Mouse (Mus musculus) monocyte, adult 5-6 weeks (primary cell): ENCODE measurements around the gene Olfr867. TPM values are rescaled to one million over a fixed set of nuclear protein-coding genes. Genes with fewer than 3 reads are reported as not detected.

Source experiments
- ATAC-seq: fragments of 153-309, 156-312 bp; replicated peaks from 2 replicates; pipeline ENCODE4 v1.8.0; 2017; ENCODE audit warnings: mild to moderate bottlenecking; ENCODE audit not compliant: low TSS enrichment, insufficient number of reproducible peaks, severe bottlenecking, poor library complexity, low FRiP score
- total RNA-seq: library from RNA; stranded (forward); fragments of 200-1000, 200-491, 200-594 nt; gene quantifications from 3 replicates; pipeline ENCODE4 v1.2.3, GENCODE M21; 2017

Gene Olfr867
- not detected in 3 replicates for total RNA-seq

- no peak for ATAC-seq
Observed at GRCm38 (mm10) chr9:20057462-20057861, at the start of gene Olfr867. Gene Olfr867 (minus strand): TSS chr9:20057562.

- ATAC-seq: no peak
Observed at GRCm38 (mm10) chr9:20098326-20098725, 41.0 kb upstream of the Olfr867 start, which contains the start of gene Olfr868. Gene Olfr868 (plus strand): TSS chr9:20098626.

- no peak for ATAC-seq
Observed at GRCm38 (mm10) chr9:20073523-20074177, 16.3 kb upstream of the Olfr867 start.

DNA sequence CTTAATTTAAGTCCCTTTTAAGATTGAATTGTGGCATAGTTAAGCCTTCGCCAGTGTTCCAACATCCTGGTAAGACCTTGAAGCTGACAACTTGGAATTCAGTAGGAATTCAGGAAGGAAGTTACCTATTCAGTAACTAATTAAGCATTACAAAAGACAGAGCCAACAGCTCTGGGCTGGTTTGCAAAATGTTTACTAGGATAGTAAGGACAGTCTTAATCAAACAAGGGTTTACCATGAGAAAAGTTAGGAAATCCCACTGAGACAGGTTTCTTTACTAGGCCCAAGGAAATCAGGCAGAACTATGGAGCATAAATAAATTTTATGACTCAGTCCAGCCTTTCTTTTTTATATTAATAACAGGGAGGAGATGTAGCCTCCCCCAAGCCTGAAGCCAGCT lies 13.9 kb upstream of the Olfr867 start:
- ATAC-seq: no peak

DNA sequence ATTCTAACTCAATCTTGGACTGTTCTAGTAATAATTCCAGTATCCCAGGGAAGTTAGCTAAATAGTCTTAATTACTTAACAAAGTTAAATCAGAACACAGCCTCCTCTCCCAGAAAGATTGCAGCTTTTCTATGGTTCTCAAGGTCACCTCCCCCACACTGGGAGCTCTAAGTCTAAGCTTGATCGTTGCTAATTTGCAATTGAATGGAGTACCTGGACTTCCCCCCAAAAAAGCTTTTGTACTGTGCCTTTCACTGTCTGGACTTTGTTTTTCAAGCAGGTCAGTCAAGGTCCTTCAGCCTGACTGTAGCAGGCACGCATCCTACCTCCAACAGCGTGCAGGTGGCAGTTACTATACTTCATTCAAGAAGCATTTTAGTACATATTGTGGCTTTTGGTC lies 12.9 kb upstream of the Olfr867 start:
- no peak for ATAC-seq

DNA sequence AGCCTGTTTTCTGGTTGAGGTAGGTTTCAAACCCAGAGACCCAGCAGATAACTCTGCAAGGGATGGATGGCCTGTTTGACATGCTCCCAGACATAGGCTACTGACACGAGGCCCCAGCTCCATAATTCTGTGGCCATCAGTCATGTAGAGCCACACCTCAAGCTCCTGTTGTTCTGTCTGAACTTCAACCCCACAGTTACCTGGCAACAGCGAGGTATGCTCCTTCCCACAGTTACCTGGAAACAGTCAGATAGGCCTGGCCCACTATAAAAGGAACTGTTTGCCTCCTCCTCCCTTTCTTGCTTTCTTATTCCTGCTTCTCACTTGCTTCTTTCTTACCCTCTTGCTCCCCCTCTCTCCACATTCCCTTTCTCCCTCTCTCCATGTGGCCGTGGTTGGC lies 9.4 kb downstream of the Olfr867 start:
- ATAC-seq: no peak

DNA sequence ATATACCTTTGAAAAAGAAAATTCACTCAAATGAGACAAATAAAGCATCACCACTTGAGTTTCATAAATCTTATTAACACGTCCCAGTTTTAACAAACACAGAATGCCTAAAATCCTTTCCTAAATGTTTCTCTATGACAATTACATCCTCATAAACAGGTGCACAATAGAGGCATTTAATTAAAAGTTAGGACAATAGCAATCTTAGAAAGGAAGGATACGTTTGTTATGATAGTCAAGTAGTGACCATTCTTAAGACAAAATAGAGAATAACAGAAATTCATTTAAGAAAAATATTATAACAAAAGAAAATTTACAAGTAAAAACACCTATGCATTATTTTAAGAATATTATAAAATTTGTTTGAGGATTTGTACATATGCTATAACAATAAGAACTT lies 29.4 kb downstream of the Olfr867 start, which contains the start of gene Olfr866:
TSS of gene Olfr866 (minus strand) at position 101 of the 400 bp plus-strand sequence.
- no peak for ATAC-seq

Other genes with a start within 250 kb of the Olfr867 start
- gene Olfr860, start 207.8 kb downstream of the Olfr867 start, total RNA-seq: not detected in 3 replicates
- gene Olfr862, start 169.6 kb downstream of the Olfr867 start, total RNA-seq: not detected in 3 replicates
- 0.39 to 0.85 TPM (median 0.48 TPM) in 3 replicates for gene Olfr77, start 140.7 kb downstream of the Olfr867 start, total RNA-seq
- not detected in 3 replicates for gene Olfr866, start 29.5 kb downstream of the Olfr867 start, total RNA-seq
- gene Olfr868, start 41.1 kb upstream of the Olfr867 start, total RNA-seq: not detected in 3 replicates
- gene Olfr869, start 71.4 kb upstream of the Olfr867 start, total RNA-seq: not detected in 3 replicates
- not detected in 3 replicates for gene Olfr870, start 116.5 kb upstream of the Olfr867 start, total RNA-seq
- gene Olfr871, start 154.6 kb upstream of the Olfr867 start, total RNA-seq: not detected in 3 replicates
- gene Olfr872, start 179.6 kb upstream of the Olfr867 start, total RNA-seq: not detected in 3 replicates
- gene Olfr39, start 224.8 kb upstream of the Olfr867 start, total RNA-seq: not detected in 3 replicates
- gene Olfr873, start 241.0 kb upstream of the Olfr867 start, total RNA-seq: not detected in 3 replicates